Mouse (Mus musculus) E14TG2a.4 (cell line): ENCODE results near the gene Ambn.
"Not testable (repeated sequence)": the region's sequence is repeated elsewhere in the genome, so short reads cannot be mapped to it uniquely, and the experiment has no call there.

Experiments
- H3K27me3 ChIP-seq: 2 replicates; pipeline ENCODE4 v1.6.1; 2014; ENCODE audit warnings: low read length, control low read depth; ENCODE audit not compliant: insufficient read depth
- H3K36me3 ChIP-seq: 2 replicates; pipeline ENCODE4 v1.6.1; 2014; ENCODE audit warnings: low read length, control low read depth; ENCODE audit not compliant: insufficient read depth
- H3K4me1 ChIP-seq: replicated peaks from 2 replicates; pipeline ENCODE4 v1.6.1; 2014; ENCODE audit warnings: low read depth, low read length, control low read depth
- H3K4me3 ChIP-seq: replicated peaks from 2 replicates; pipeline ENCODE4 v1.5.1; 2014; ENCODE audit warnings: mild to moderate bottlenecking, low read length
- H3K9me3 ChIP-seq: 2 replicates; pipeline ENCODE4 v1.6.1; 2014; ENCODE audit warnings: low read length, control low read depth
- CTCF ChIP-seq: conservative IDR thresholded peaks from 2 replicates; pipeline ENCODE4 v1.5.1; 2014; ENCODE audit warnings: low read length
- NANOG ChIP-seq: IDR thresholded peaks from 2 replicates; pipeline ENCODE4 v1.6.1; 2014; ENCODE audit warnings: borderline replicate concordance, low read length, mixed read lengths
- POU5F1 ChIP-seq: IDR thresholded peaks from 2 replicates; pipeline ENCODE4 v1.6.1; 2014; ENCODE audit warnings: low read length, borderline replicate concordance

The Ambn gene

DNA sequence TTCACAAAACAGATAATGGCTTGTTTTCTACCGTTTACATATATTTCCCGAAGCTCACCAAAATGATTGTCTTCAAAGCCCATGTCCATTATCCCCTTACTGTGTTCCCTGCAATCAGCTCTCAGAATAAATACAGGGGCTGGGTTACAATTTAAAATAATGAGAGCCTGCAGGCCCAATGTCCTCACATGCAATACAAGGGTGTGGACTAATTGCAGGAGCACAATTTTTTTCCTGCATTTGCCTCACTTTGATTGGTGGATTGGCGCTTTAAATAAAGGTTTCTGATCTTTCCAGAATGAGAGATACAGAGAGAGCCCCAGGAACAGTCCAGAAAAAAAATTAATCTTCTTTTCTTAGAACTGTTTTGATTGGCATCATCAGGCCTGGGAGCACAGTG lies at the start of gene Ambn:
Ambn (plus strand) TSS at position 301 of the 400 bp plus-strand sequence.
- no peak within 1 kb of the TSS for H3K4me3 ChIP-seq
- no peaks in the 10 kb centered on the region for H3K27me3 ChIP-seq
- no peaks in the 10 kb centered on the region for H3K36me3 ChIP-seq
- no peak for TF ChIP-seq POU5F1
- no peak for TF ChIP-seq CTCF
- TF ChIP-seq NANOG = no peak
- H3K9me3 ChIP-seq = no peaks in the 10 kb centered on the region
- no peaks in the 10 kb centered on the region for H3K4me1 ChIP-seq

DNA sequence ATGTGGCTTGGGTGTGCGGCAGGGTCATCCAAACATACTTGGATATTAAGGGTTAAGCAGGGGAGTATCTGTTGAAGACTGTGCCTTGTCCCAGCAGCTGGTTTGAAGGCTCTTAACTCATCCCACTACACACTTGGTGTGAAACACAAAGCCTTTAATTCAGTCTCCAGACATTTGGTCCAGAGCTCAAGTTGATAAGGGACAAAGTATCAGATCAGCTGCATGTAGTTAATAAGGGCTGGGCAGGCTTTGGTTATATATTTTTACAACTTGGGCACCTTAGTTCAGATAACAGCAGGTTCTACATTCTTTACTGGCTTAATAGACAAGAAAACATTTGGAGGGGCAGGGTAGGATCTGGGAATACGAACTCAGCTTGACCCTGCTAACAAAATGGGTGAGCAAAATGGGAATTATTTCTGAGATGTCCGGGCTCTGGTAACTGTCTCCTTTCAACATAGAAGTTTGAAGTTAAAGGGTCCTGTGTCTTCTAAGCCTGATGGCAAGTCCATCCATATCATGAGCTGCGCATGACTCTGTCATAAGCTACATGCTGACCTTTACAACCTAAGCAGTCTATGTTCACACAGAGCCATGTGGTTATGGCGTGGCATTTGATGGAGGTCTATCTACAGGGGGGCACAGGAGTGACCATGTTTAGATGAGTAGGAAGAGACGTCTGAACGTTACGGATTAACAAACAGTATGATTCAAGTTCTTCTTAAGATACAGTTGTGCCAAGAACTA lies 35.3 kb upstream of the Ambn start:
- no peaks in the 10 kb centered on the region for H3K36me3 ChIP-seq
- no peak for TF ChIP-seq CTCF
- TF ChIP-seq POU5F1 = no peak
- TF ChIP-seq NANOG = no peak
- no peaks in the 10 kb centered on the region for H3K4me1 ChIP-seq
- no peaks in the 10 kb centered on the region for H3K9me3 ChIP-seq
- H3K4me3 ChIP-seq = no peak overlapping the region
- H3K27me3 ChIP-seq = no peaks in the 10 kb centered on the region

- not testable (repeated sequence) for H3K27me3 ChIP-seq, H3K9me3 ChIP-seq, H3K36me3 ChIP-seq
Observed at GRCm38 (mm10) chr5:88424892-88425291, 30.9 kb upstream of the Ambn start.

DNA sequence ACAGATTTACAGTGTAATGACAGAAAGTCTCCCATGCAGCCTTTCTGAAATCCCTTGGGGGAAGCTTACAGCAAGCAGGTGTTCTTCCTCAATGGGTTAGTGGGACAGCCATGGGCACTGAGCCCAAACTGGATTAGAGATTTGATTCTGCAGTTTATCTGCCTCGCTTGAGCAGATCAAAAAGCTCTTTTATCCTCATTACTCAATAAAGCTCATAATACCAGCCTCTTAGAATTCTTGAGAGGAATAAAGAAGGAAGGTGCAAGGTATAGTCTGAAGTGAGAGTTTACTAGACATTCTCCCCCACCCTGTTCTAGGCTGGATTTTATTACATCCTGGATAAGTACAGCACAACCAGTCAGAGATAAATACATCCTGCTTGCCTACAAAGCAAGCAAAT lies 29.0 kb upstream of the Ambn start:
- Histone ChIP-seq H3K27me3 (no peaks in the 10 kb centered on the region), H3K9me3 (no peaks in the 10 kb centered on the region), H3K36me3 (no peaks in the 10 kb centered on the region), H3K4me3 (no peak overlapping the region), H3K4me1 (no peaks in the 10 kb centered on the region)
- TF ChIP-seq CTCF (no peak), NANOG (no peak), POU5F1 (no peak)

More at GRCm38 (mm10) chr5:88424892-88425291, 30.9 kb upstream of the Ambn start:
- not testable (repeated sequence) for H3K4me1 ChIP-seq, H3K4me3 ChIP-seq

DNA sequence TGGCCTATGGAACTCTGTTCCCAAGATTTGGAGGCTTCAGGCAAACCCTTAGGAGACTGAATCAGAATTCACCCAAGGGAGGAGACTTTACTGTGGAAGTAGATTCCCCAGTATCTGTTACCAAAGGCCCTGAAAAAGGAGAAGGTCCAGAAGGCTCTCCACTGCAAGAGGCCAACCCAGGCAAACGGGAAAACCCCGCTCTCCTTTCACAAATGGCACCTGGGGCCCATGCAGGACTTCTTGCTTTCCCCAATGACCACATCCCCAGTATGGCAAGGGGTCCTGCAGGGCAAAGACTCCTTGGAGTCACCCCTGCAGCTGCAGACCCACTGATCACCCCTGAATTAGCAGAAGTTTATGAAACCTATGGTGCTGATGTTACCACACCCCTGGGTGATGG lies 11.7 kb downstream of the Ambn start:
- no peaks in the 10 kb centered on the region for H3K27me3 ChIP-seq
- no peaks in the 10 kb centered on the region for H3K4me1 ChIP-seq
- H3K4me3 ChIP-seq = no peak overlapping the region
- no peaks in the 10 kb centered on the region for H3K9me3 ChIP-seq
- TF ChIP-seq POU5F1 (no peak), NANOG (no peak), CTCF (no peak)
- no peaks in the 10 kb centered on the region for H3K36me3 ChIP-seq

DNA sequence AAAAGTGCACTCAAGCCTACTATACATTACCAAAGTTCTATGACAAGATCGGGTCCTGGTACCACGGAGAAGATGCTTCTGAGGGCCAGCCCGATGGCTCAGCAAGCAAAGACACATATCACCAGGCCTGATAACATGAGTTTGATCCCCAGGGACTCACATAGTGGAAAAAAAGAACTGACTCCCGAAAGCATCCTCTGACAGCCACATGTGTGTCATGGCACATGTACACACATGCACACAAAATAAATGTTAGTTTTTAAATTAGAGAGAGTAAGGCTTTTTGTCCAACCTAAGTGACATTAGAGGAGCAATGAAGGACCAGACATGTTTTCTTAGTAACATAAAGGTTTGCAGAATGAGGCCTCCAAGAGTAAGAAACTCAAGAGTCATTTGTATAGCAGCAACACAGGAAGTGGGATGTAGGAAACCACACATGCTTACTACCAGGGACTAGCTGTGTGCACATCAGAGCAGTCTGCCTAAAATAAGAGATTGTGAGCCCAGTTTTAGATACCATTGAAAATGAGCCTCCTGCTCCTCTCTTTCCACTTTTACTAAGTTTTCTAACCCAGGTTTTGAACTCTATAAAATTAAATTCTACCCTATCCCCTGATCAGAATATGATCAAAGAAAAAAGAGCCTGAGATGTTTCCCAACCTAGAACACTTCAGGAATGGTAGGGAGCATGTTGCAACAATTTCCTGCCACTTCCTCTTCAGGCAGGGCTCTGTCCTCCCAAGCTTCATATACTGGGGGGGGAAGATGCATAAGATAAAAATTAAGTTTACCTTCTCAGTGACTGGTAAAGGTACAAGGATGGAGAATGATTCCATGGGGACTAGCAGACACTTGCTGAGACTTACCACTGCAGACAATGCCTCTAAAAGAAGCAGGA lies 13.3 kb downstream of the Ambn start:
- no peak overlapping the region for H3K4me3 ChIP-seq
- no peaks in the 10 kb centered on the region for H3K36me3 ChIP-seq
- no peaks in the 10 kb centered on the region for H3K9me3 ChIP-seq

DNA sequence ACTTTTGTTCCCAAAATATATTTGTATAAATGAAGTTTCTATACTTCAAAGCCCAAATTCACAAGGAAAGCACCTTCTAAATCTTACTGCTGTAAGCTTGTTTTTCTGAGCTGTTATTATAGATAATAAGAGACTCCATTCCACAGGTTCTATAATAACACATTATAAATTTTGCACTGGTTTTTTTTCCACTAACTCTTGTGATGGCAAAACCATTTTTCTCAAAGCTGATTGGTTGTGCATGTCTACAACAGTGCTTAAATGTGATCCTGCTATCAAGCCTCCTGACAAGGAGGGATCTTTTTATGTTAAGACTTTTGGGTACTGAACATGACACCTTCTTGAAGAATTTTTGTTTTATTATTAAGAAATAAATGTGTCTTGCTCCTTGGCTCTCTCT lies 31.9 kb downstream of the Ambn start, which contains the start of gene Enam:
Enam (plus strand) TSS at position 301 of the 400 bp plus-strand sequence.
- Histone ChIP-seq H3K9me3 (no peaks in the 10 kb centered on the region), H3K4me3 (no peak within 1 kb of the TSS), H3K36me3 (no peaks in the 10 kb centered on the region), H3K27me3 (no peaks in the 10 kb centered on the region), H3K4me1 (no peaks in the 10 kb centered on the region)
- TF ChIP-seq NANOG (no peak), CTCF (no peak), POU5F1 (no peak)

More for the DNA sequence above, 13.3 kb downstream of the Ambn start:
- H3K27me3 ChIP-seq = no peaks in the 10 kb centered on the region
- no peaks in the 10 kb centered on the region for H3K4me1 ChIP-seq
- no peak for TF ChIP-seq CTCF
- no peak for TF ChIP-seq POU5F1
- no peak for TF ChIP-seq NANOG

- Histone ChIP-seq H3K9me3 (no peaks in the 10 kb centered on the region), H3K4me1 (no peaks in the 10 kb centered on the region), H3K36me3 (no peaks in the 10 kb centered on the region), H3K27me3 (no peaks in the 10 kb centered on the region), H3K4me3 (no peak overlapping the region)
- TF ChIP-seq CTCF = no peak
Observed at GRCm38 (mm10) chr5:88489004-88489403, 33.2 kb downstream of the Ambn start.

DNA sequence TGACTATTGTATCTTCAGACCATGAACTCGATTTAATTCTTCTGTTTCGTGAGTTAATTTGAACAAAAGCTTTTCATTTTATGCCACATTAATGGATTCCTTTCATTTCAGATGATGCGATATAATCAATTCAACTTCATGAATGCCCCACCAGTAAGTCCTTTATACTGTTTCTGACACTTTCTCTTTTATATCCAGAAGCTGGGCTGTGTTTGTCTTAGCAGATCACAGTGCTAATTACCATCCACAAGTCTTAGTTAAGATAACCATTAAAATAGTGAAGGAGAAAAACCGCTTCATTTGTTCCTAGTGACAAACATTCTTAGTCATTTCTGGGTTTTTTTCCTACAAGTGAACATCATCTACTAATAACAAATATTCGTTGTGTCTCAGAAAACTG lies 35.3 kb downstream of the Ambn start:
- no peaks in the 10 kb centered on the region for H3K27me3 ChIP-seq
- no peak for TF ChIP-seq NANOG
- no peak for TF ChIP-seq POU5F1
- TF ChIP-seq CTCF = no peak
- no peaks in the 10 kb centered on the region for H3K36me3 ChIP-seq
- no peak overlapping the region for H3K4me3 ChIP-seq
- H3K4me1 ChIP-seq = no peaks in the 10 kb centered on the region
- no peaks in the 10 kb centered on the region for H3K9me3 ChIP-seq
